Mouse (Mus musculus) liver, adult 2 months (tissue): ENCODE data around the gene Rere. TPM values are rescaled to one million over a fixed set of nuclear protein-coding genes. Genes with fewer than 3 reads are reported as not detected.

Source experiments
- DNase-seq: peaks from one replicate; pipeline ENCODE4 v3.0.0-alpha.2; 2011; ENCODE audit warnings: low read depth, low spot score; ENCODE audit errors: extremely low read depth
- H3K27ac ChIP-seq: fragments of 200-500 bp; replicated peaks from 2 replicates; pipeline ENCODE4 v1.5.1; 2012; ENCODE audit warnings: low read depth, mild to moderate bottlenecking, control low read depth, inconsistent platforms, low read length; ENCODE audit not compliant: insufficient read depth
- H3K27me3 ChIP-seq: fragments of 200-500 bp; 2 replicates; pipeline ENCODE4 v1.6.1; 2012; ENCODE audit warnings: mild to moderate bottlenecking, moderate library complexity, low read length, inconsistent platforms; ENCODE audit not compliant: control insufficient read depth, insufficient read depth
- H3K36me3 ChIP-seq: fragments of 200-500 bp; 2 replicates; pipeline ENCODE4 v1.6.1; 2012; ENCODE audit warnings: low read length, inconsistent platforms; ENCODE audit not compliant: control insufficient read depth, insufficient read depth
- H3K4me1 ChIP-seq: fragments of 200-500 bp; 2 replicates; pipeline ENCODE4 v1.6.1; 2011; ENCODE audit warnings: low read length; ENCODE audit not compliant: control insufficient read depth, insufficient read depth
- H3K4me3 ChIP-seq: fragments of 200-500 bp; 2 replicates; pipeline ENCODE4 v1.5.1; 2011; ENCODE audit warnings: low read depth, mild to moderate bottlenecking, control low read depth, low read length, moderate library complexity; ENCODE audit not compliant: insufficient read depth
- H3K79me2 ChIP-seq: fragments of 200-500 bp; 2 replicates; pipeline ENCODE4 v1.6.1; 2012; ENCODE audit warnings: inconsistent platforms, mild to moderate bottlenecking, low read length, moderate library complexity; ENCODE audit not compliant: control insufficient read depth, insufficient read depth
- H3K9ac ChIP-seq: fragments of 200-500 bp; 2 replicates; pipeline ENCODE4 v1.6.1; 2012; ENCODE audit warnings: low read depth, mild to moderate bottlenecking, control low read depth, inconsistent platforms, low read length
- CTCF ChIP-seq: fragments of 200-500 bp; IDR thresholded peaks from 2 replicates; pipeline ENCODE4 v1.5.1; 2011; ENCODE audit warnings: low read depth, low read length, control low read depth
- POLR2A ChIP-seq: fragments of 200-500 bp; IDR thresholded peaks from 2 replicates; pipeline ENCODE4 v1.6.1; 2011; ENCODE audit warnings: low read length, control low read depth; ENCODE audit not compliant: insufficient read depth; ENCODE audit errors: extremely low read depth
- WGBS: fragments of 180-500 bp; shearing (Covaris S2); methylation state at CpG from one replicate; pipeline ENCODE4 v1.1.7; 2018; 5-methylcytosine and 5-hydroxymethylcytosine counted together
- polyA plus RNA-seq: library from polyadenylated mRNA; depleted of rRNA; stranded (reverse); fragments of >200 nt; gene quantifications from 2 replicates; pipeline ENCODE4 v1.2.3, GENCODE M21; 2012
- total RNA-seq: library from RNA; depleted of rRNA; stranded (reverse); fragments of >200 nt; gene quantifications from 2 replicates; pipeline ENCODE4 v1.2.3, GENCODE M21; 2014

Gene Rere
- total and polyA plus RNA-seq, 2 experiments, result 8.8 to 10.0 TPM

- Histone ChIP-seq H3K27ac (no peak overlapping the region), H3K79me2 (peaks cover 2% of the 10 kb centered on the region; the same call in 1 of the 2 replicates), H3K27me3 (no peaks in the 10 kb centered on the region), H3K36me3 (no peaks in the 10 kb centered on the region), H3K9ac (no peak overlapping the region), H3K4me1 (peaks cover 2% of the 10 kb centered on the region; the same call in 1 of the 2 replicates), H3K4me3 (no peak overlapping the region)
- 48% methylated on average over 2 of the region's 2 CpGs for WGBS
- DNase-seq, result no peak
- no peak for TF ChIP-seq POLR2A
- no peak for TF ChIP-seq CTCF
Observed at GRCm38 (mm10) chr4:150486097-150486496, 204.7 kb downstream of the Rere start.

- no peak for DNase-seq
- Histone ChIP-seq H3K27me3 (no peaks in the 10 kb centered on the region), H3K9ac (no peak overlapping the region), H3K27ac (no peak overlapping the region), H3K36me3 (no peaks in the 10 kb centered on the region), H3K79me2 (peaks cover 2% of the 10 kb centered on the region; the same call in 1 of the 2 replicates), H3K4me1 (peaks cover 2% of the 10 kb centered on the region; the same call in 1 of the 2 replicates), H3K4me3 (no peak overlapping the region)
- whole genome bisulfite sequencing, result 34% methylated on average over 5 of the region's 5 CpGs
- TF ChIP-seq POLR2A (no peak), CTCF (no peak)
Observed at GRCm38 (mm10) chr4:150487109-150487508, 205.7 kb downstream of the Rere start.

GRCm38 (mm10) chr4:150488096-150488748 is 206.8 kb downstream of the Rere start:
- WGBS, result 24% methylated on average over 12 of the region's 12 CpGs

GRCm38 (mm10) chr4:150488767-150489166 is 207.3 kb downstream of the Rere start:
- 65% methylated on average over 4 of the region's 4 CpGs for WGBS
- Histone ChIP-seq H3K79me2 (peaks cover 2% of the 10 kb centered on the region; the same call in 1 of the 2 replicates), H3K27ac (no peak overlapping the region), H3K4me3 (no peak overlapping the region), H3K9ac (peak overlapping the region; percentile 17; the same call in 1 of the 2 replicates), H3K4me1 (peaks cover 7% of the 10 kb centered on the region), H3K36me3 (no peaks in the 10 kb centered on the region), H3K27me3 (no peaks in the 10 kb centered on the region)
- no peak for DNase-seq
- TF ChIP-seq CTCF (no peak), POLR2A (no peak)

More at GRCm38 (mm10) chr4:150488096-150488748, 206.8 kb downstream of the Rere start:
- peaks cover 5% of the 10 kb centered on the region for H3K4me1 ChIP-seq
- no peak for TF ChIP-seq POLR2A
- no peak for TF ChIP-seq CTCF
- H3K9ac ChIP-seq, result peak overlapping the region; percentile 45
- peak overlapping the region; percentile 9 for H3K4me3 ChIP-seq
- H3K27ac ChIP-seq, result peak overlapping the region; percentile 31; the same call in 1 of the 2 replicates
- peak; percentile 71 for DNase-seq
- no peaks in the 10 kb centered on the region for H3K27me3 ChIP-seq
- no peaks in the 10 kb centered on the region for H3K36me3 ChIP-seq
- peaks cover 2% of the 10 kb centered on the region; the same call in 1 of the 2 replicates for H3K79me2 ChIP-seq

- 83% methylated on average over 6 of the region's 6 CpGs for WGBS
- no peak for TF ChIP-seq CTCF
- no peak for TF ChIP-seq POLR2A
- H3K27me3 ChIP-seq, result no peaks in the 10 kb centered on the region
- H3K4me1 ChIP-seq, result peaks cover 7% of the 10 kb centered on the region
- no peak overlapping the region for H3K27ac ChIP-seq
- no peak for DNase-seq
- no peaks in the 10 kb centered on the region for H3K36me3 ChIP-seq
- peaks cover 3% of the 10 kb centered on the region; the same call in 1 of the 2 replicates for H3K79me2 ChIP-seq
- H3K9ac ChIP-seq, result no peak overlapping the region
- no peak overlapping the region for H3K4me3 ChIP-seq
Observed at GRCm38 (mm10) chr4:150490050-150490449, 208.6 kb downstream of the Rere start.

- 96% methylated on average over 4 of the region's 4 CpGs for WGBS
- H3K4me1 ChIP-seq, result peaks cover 6% of the 10 kb centered on the region
- TF ChIP-seq POLR2A (no peak), CTCF (no peak)
- no peaks in the 10 kb centered on the region for H3K36me3 ChIP-seq
- no peaks in the 10 kb centered on the region for H3K27me3 ChIP-seq
- DNase-seq, result no peak
- no peak overlapping the region for H3K27ac ChIP-seq
- peaks cover 4% of the 10 kb centered on the region; the same call in 1 of the 2 replicates for H3K79me2 ChIP-seq
- H3K9ac ChIP-seq, result no peak overlapping the region
- H3K4me3 ChIP-seq, result no peak overlapping the region
Observed at GRCm38 (mm10) chr4:150491710-150492109, 210.3 kb downstream of the Rere start.
